In the genomic region with DNA sequence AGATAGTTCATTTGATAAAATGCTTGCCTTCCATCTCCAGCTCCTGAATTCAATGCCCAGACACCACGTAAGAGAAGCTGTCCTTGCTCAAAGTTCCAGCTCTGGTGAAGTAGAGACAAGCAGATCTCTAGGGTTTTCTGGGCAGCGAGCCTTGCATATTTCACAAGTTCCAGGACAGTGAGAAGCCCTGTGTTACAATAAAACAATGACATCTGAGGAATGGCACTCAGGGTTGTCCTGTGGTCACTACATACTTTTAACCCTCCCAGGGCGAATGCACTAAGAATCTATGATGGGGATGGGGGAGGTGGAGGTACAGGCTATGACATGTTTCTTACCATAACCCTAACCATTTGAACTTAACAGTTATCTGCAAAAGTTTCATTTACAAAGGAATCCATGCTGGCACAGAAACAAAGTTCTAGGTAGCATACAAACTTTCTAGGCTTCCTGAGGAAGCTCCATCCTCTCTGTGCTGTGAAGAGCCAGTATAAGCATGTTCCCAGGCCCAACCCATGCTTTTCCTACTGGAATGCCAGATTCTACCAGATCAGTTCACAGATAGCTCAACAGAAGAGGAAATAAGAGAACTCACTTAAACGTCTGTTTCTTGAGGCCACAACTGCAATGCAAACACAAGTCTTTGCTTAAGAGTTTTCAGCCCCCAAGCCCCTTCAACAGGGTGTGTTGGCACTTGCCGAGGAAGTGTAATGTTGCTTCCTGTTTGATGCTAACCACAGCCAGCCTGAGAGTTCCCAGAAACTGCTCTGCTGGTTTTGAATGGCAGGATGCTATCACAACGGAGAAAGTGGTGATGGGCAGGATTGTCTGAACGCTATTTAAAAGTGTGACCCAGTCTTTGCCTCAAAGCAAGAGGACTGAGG, we compare ENCODE assay signal across 13 mouse cellular contexts. TPM values are rescaled to one million over a fixed set of nuclear protein-coding genes. Genes with fewer than 3 reads are reported as not detected.
DNase-seq lines count a peak whose midpoint lies in the region; ATAC-seq and TF ChIP-seq lines count a peak whose summit lies in the region.
"Had no signal": no experiment of that assay in that cellular context is flagged by ENCODE, and none has a peak within 500 bp of the region (broad histone marks: within the 10 kb centered on the region; RNA-seq: fewer than 3 reads in every experiment).

No protein-coding gene starts in this region.

- POLR2A ChIA-PET in Patski (lab: Charles Lee), result no interaction called here

- H3K9ac ChIP-seq in kidney, embryonic 14.5 days (ENCODE audit: low read depth, low read length), result no peak overlapping the region

- no peak overlapping the region for H3K4me3 ChIP-seq in kidney, embryonic 14.5 days (ENCODE audit: low read length)
- H3K4me3 ChIP-seq: forebrain, embryonic 10.5 days; limb, embryonic 10.5 days had no signal

- H3K36me3 ChIP-seq in kidney, embryonic 14.5 days (ENCODE audit: control insufficient read depth, insufficient read depth, low read length), result no peaks in the 10 kb centered on the region
- H3K36me3 ChIP-seq: forebrain, embryonic 10.5 days; G1E; limb, embryonic 10.5 days had no signal

- in situ Hi-C loops in Patski (cut with MboI; ENCODE audit: low pct_unique_long_range_greater_than_20kb), result no loop called here

- H3K4me2 ChIP-seq in kidney, embryonic 14.5 days (replicated peaks; ENCODE audit: low read depth, low read length), result no peak overlapping the region

- H3K4me1 ChIP-seq in kidney, embryonic 14.5 days (ENCODE audit: control insufficient read depth, insufficient read depth, low read length), result no peaks in the 10 kb centered on the region
- H3K4me1 ChIP-seq: forebrain, embryonic 10.5 days; limb, embryonic 10.5 days had no signal

- 72% methylated on average over 7 of the region's 7 CpGs for WGBS in kidney, embryonic 14.5 days

- no peak for ATAC-seq in kidney, embryonic 14.5 days (ENCODE audit: low FRiP score, low TSS enrichment)
- peak; percentile 87 for ATAC-seq in Patski
- ATAC-seq: intestine, postnatal 0 days; midbrain, embryonic 16.5 days had no signal

- CTCF ChIA-PET in Patski (lab: Charles Lee), result no interaction called here

- peak; percentile 18 for DNase-seq in kidney, adult 9 months
- DNase-seq in Patski (ENCODE audit: low read depth, low spot score), result peak; percentile 38
- peak; percentile 24 to 43 for DNase-seq in heart, postnatal 14 days
- DNase-seq in natural killer cell, adult 2 months (ENCODE audit: low spot score in 2 of 2), result peak; percentile 13 to 25
- no peak for DNase-seq in right cerebral cortex, postnatal 14 days
- no peak for DNase-seq in urinary bladder, postnatal 4 days (ENCODE audit: low spot score in 2 of 2)
- no peak for DNase-seq in cerebellum, postnatal 10 days

- TF ChIP-seq CTCF in Patski (IDR thresholded peaks at IDR 0.05), result no peak

- H3K27ac ChIP-seq in kidney, embryonic 14.5 days (ENCODE audit: low read depth, low read length), result no peak overlapping the region
- H3K27ac ChIP-seq: forebrain, embryonic 10.5 days; limb, embryonic 10.5 days had no signal

- intact Hi-C loops in heart, postnatal 14 days (cut with DNase I), result no loop called here

- no peaks in the 10 kb centered on the region for H3K27me3 ChIP-seq in kidney, embryonic 14.5 days (ENCODE audit: control insufficient read depth, insufficient read depth, low read length)
- H3K27me3 ChIP-seq in Patski, result no peaks in the 10 kb centered on the region

- H3K9me3 ChIP-seq in kidney, embryonic 14.5 days (ENCODE audit: control insufficient read depth, low read length), result no peaks in the 10 kb centered on the region
- H3K9me3 ChIP-seq: forebrain, embryonic 10.5 days; G1E; limb, embryonic 10.5 days had no signal

RNA-seq across cellular contexts. Expression of a gene that starts 48.4 kb away (rescaled TPM):
- polyA plus RNA-seq in kidney, embryonic 14.5 days (2014; fragmentation: Nextera tagmentation; extraction: Ambion mirVana), result 0.47 and 1.2 TPM in 2 replicates
- polyA plus RNA-seq in Patski (2021), result 0.99 TPM
- total RNA-seq in heart, postnatal 14 days (2021), result 1 to 10 TPM; 3.5 to 4.6 TPM
- polyA plus RNA-seq: G1E had no signal

Comparison
In these comparisons a context has a peak if more than half of its experiments do, and no peak if none do; other contexts are left out.
1. DNase-seq: peak in kidney, adult 9 months (single experiment), Patski (single experiment), heart, postnatal 14 days (2 of 2) and natural killer cell, adult 2 months (2 of 2); none in right cerebral cortex, postnatal 14 days (single experiment), urinary bladder, postnatal 4 days (0 of 2) and cerebellum, postnatal 10 days (0 of 2).